Mouse (Mus musculus): Measurements from ENCODE around the gene Frmd4b.

GRCm38 (mm10) chr6:97517616-97518235, 99.6 kb downstream of the Frmd4b start:
- TF ChIP-seq POLR2A (IDR thresholded peaks at IDR 0.05; ENCODE audit: control insufficient read depth, low read depth, low read length) = no peak
- TF ChIP-seq CTCF (IDR thresholded peaks at IDR 0.05; ENCODE audit: control insufficient read depth, insufficient read depth, insufficient replicate concordance, low read depth, low read length) = no peak
